Mouse (Mus musculus) urinary bladder, adult 2 months (tissue): ENCODE measurements around the gene Pnpla5. TPM values are rescaled to one million over a fixed set of nuclear protein-coding genes. Genes with fewer than 3 reads are reported as not detected.

Experiments
- DNase-seq: peaks from one replicate; pipeline ENCODE4 v3.0.0; 2022; ENCODE audit warnings: low spot score
- polyA plus RNA-seq: library from polyadenylated mRNA; depleted of rRNA; stranded (reverse); fragments of >200 nt; gene quantifications from 2 replicates; pipeline ENCODE4 v1.2.3, GENCODE M21; 2012; rRNA removed

The Pnpla5 gene
- polyA plus RNA-seq, 1 experiment = not detected

GRCm38 (mm10) chr15:84069455-84070050 lies 53.4 kb downstream of the Pnpla5 start:
- no peak for DNase-seq

- no peak for DNase-seq
Observed at GRCm38 (mm10) chr15:84065701-84066100, 57.3 kb downstream of the Pnpla5 start.

- no peak for DNase-seq
Observed at GRCm38 (mm10) chr15:84065140-84065539, 57.8 kb downstream of the Pnpla5 start, which contains the start of gene Efcab6. Gene Efcab6 (minus strand): TSS chr15:84065379.

Other genes starting within 250 kb of the Pnpla5 start
- gene Efcab6, start 57.8 kb downstream of the Pnpla5 start, polyA plus RNA-seq = 0.09 and 0.12 TPM in 2 replicates
- 2.0 and 2.4 TPM in 2 replicates for gene Sult4a1, start 17.4 kb downstream of the Pnpla5 start, polyA plus RNA-seq
- 10.0 and 23.6 TPM in 2 replicates for gene Pnpla3, start 44.7 kb upstream of the Pnpla5 start, polyA plus RNA-seq
- 15.2 and 28.2 TPM in 2 replicates for gene Samm50, start 69.1 kb upstream of the Pnpla5 start, polyA plus RNA-seq
- 5.7 and 7.6 TPM in 2 replicates for gene Parvb, start 108.9 kb upstream of the Pnpla5 start, polyA plus RNA-seq
- 1.9 TPM in 2 replicates for gene Parvg, start 200.9 kb upstream of the Pnpla5 start, polyA plus RNA-seq